Mouse (Mus musculus) MEL (cell line): Measurements from ENCODE around the gene Arhgef1. TPM values are rescaled to one million over a fixed set of nuclear protein-coding genes. Genes with fewer than 3 reads are reported as not detected.

Source experiments
- DNase-seq: peaks from one replicate; pipeline ENCODE4 v3.0.0; 2011; ENCODE audit warnings: low read depth, low spot score
- H3K27ac ChIP-seq: 2 replicates; pipeline ENCODE4 v1.5.1; 2012; ENCODE audit warnings: low read depth, mild to moderate bottlenecking, control low read depth, low read length, moderate library complexity; ENCODE audit not compliant: control insufficient read depth
- H3K27me3 ChIP-seq, 2 experiments: fragments of 150-350 bp in 1 of 2; sonication (generic) in 1 of 2; 2 replicates each; pipeline ENCODE4 v1.6.1; 2012; ENCODE audit warnings: low read length in 2 of 2, mild to moderate bottlenecking in 2 of 2, improper control_type of control experiment in 1 of 2, moderate library complexity in 1 of 2; ENCODE audit not compliant: insufficient read depth in 2 of 2, control insufficient read depth in 1 of 2
- H3K36me3 ChIP-seq, 2 experiments: 2 replicates each; pipeline ENCODE4 v1.6.1; 2012 to 2014; ENCODE audit warnings: low read length in 2 of 2, improper control_type of control experiment in 1 of 2, inconsistent platforms in 1 of 2, mild to moderate bottlenecking in 1 of 2; ENCODE audit not compliant: insufficient read depth in 2 of 2, control insufficient read depth in 1 of 2
- H3K4me1 ChIP-seq, 2 experiments: fragments of 150-350 bp in 1 of 2; sonication (generic) in 1 of 2; 2 replicates each; pipeline ENCODE4 v1.6.1; 2012; ENCODE audit warnings: low read length in 2 of 2, improper control_type of control experiment in 1 of 2, mild to moderate bottlenecking in 1 of 2; ENCODE audit not compliant: insufficient read depth in 2 of 2, control insufficient read depth in 1 of 2
- H3K4me3 ChIP-seq, 2 experiments: fragments of 150-350 bp in 1 of 2; sonication (generic) in 1 of 2; 2 replicates each; pipeline ENCODE4 v1.5.1; 2012; ENCODE audit warnings: low read depth in 2 of 2, low read length in 2 of 2, mild to moderate bottlenecking in 2 of 2, moderate library complexity in 2 of 2, control low read depth in 1 of 2, improper control_type of control experiment in 1 of 2; ENCODE audit not compliant: control insufficient read depth in 1 of 2, insufficient read depth in 1 of 2
- H3K79me2 ChIP-seq: 2 replicates; pipeline ENCODE4 v1.6.1; 2012; ENCODE audit warnings: mild to moderate bottlenecking, low read length, moderate library complexity; ENCODE audit not compliant: control insufficient read depth, poor library complexity, insufficient read depth
- H3K9ac ChIP-seq: 2 replicates; pipeline ENCODE4 v1.6.1; 2012; ENCODE audit warnings: low read depth, mild to moderate bottlenecking, control low read depth, low read length, moderate library complexity; ENCODE audit not compliant: control insufficient read depth, poor library complexity, severe bottlenecking
- H3K9me3 ChIP-seq: fragments of 150-350 bp; sonication (generic); replicated peaks from 2 replicates; pipeline ENCODE4 v1.6.1; 2012; ENCODE audit warnings: mild to moderate bottlenecking, low read length, improper control_type of control experiment, moderate library complexity; ENCODE audit not compliant: insufficient read depth
- CTCF ChIP-seq, 3 experiments: IDR thresholded peaks in 2 of 3; conservative IDR thresholded peaks in 1 of 3; 2 replicates each; pipeline ENCODE4 v1.5.1; 2011 to 2012; ENCODE audit warnings: low read length in 3 of 3, low read depth in 2 of 3, mild to moderate bottlenecking in 2 of 3, improper control_type of control experiment in 1 of 3, inconsistent platforms in 1 of 3, mixed read lengths in 1 of 3, moderate library complexity in 1 of 3; ENCODE audit not compliant: control insufficient read depth in 1 of 3, insufficient read depth in 1 of 3, poor library complexity in 1 of 3, severe bottlenecking in 1 of 3
- EP300 ChIP-seq, 2 experiments: IDR thresholded peaks; 2 replicates each; pipeline ENCODE4 v1.6.1; 2011; ENCODE audit warnings: improper control_type of control experiment in 2 of 2, low read length in 2 of 2, low read depth in 1 of 2, mild to moderate bottlenecking in 1 of 2
- GABPA ChIP-seq: IDR thresholded peaks from 2 replicates; pipeline ENCODE4 v1.6.1; 2012; ENCODE audit warnings: low read depth, mild to moderate bottlenecking, inconsistent platforms, low read length, improper control_type of control experiment, moderate library complexity
- JUND ChIP-seq: IDR thresholded peaks from 2 replicates; pipeline ENCODE4 v1.6.1; 2011; ENCODE audit warnings: low read depth, mild to moderate bottlenecking, improper control_type of control experiment, low read length
- KAT2A ChIP-seq: conservative IDR thresholded peaks from 2 replicates; pipeline ENCODE4 v1.6.1; 2012; ENCODE audit warnings: low read depth, low read length, improper control_type of control experiment, inconsistent platforms
- MAZ ChIP-seq: IDR thresholded peaks from 2 replicates; pipeline ENCODE4 v1.6.1; 2012; ENCODE audit warnings: low read depth, mild to moderate bottlenecking, inconsistent platforms, low read length, improper control_type of control experiment
- MEF2A ChIP-seq: IDR thresholded peaks from 2 replicates; pipeline ENCODE4 v1.6.1; 2014; ENCODE audit warnings: low read depth, mild to moderate bottlenecking, inconsistent platforms, low read length, improper control_type of control experiment; ENCODE audit not compliant: poor library complexity, insufficient replicate concordance, severe bottlenecking; ENCODE audit errors: extremely low read depth
- MYB ChIP-seq: IDR thresholded peaks from 2 replicates; pipeline ENCODE4 v1.6.1; 2011; ENCODE audit warnings: mild to moderate bottlenecking, low read depth, low read length, improper control_type of control experiment
- MYC ChIP-seq: IDR thresholded peaks from 2 replicates; pipeline ENCODE4 v1.6.1; 2011; ENCODE audit warnings: low read depth, mild to moderate bottlenecking, low read length, improper control_type of control experiment, moderate library complexity
- NELFE ChIP-seq: IDR thresholded peaks from 2 replicates; pipeline ENCODE4 v1.6.1; 2011; ENCODE audit warnings: low read depth, low read length, improper control_type of control experiment
- POLR2A ChIP-seq, 2 experiments: IDR thresholded peaks; 2 replicates each; pipeline ENCODE4 v1.6.1; 2011 to 2012; ENCODE audit warnings: low read length in 2 of 2, mild to moderate bottlenecking in 2 of 2, control low read depth in 1 of 2, improper control_type of control experiment in 1 of 2, low read depth in 1 of 2, moderate library complexity in 1 of 2; ENCODE audit not compliant: control insufficient read depth in 1 of 2, insufficient read depth in 1 of 2, poor library complexity in 1 of 2
- POLR2AphosphoS2 ChIP-seq: IDR thresholded peaks from 2 replicates; pipeline ENCODE4 v1.6.1; 2011; ENCODE audit warnings: low read length, improper control_type of control experiment
- POLR2AphosphoS5 ChIP-seq: IDR thresholded peaks from 2 replicates; pipeline ENCODE4 v1.6.1; 2012; ENCODE audit warnings: low read depth, borderline replicate concordance, mild to moderate bottlenecking, inconsistent platforms, low read length, moderate library complexity, mixed read lengths
- RAD21 ChIP-seq: IDR thresholded peaks from 2 replicates; pipeline ENCODE4 v1.6.1; 2011; ENCODE audit warnings: mild to moderate bottlenecking, low read depth, low read length, improper control_type of control experiment
- SIN3A ChIP-seq: IDR thresholded peaks from 2 replicates; pipeline ENCODE4 v1.6.1; 2012; ENCODE audit warnings: low read length, improper control_type of control experiment, inconsistent platforms
- SMC3 ChIP-seq: IDR thresholded peaks from 2 replicates; pipeline ENCODE4 v1.6.1; 2011; ENCODE audit warnings: low read depth, low read length, improper control_type of control experiment
- TAL1 ChIP-seq: IDR thresholded peaks from 2 replicates; pipeline ENCODE4 v1.6.1; 2012; ENCODE audit warnings: mild to moderate bottlenecking, inconsistent platforms, low read length, moderate library complexity, mixed read lengths
- TBP ChIP-seq: IDR thresholded peaks from 2 replicates; pipeline ENCODE4 v1.8.0; 2011; ENCODE audit warnings: low read depth, low read length, improper control_type of control experiment
- USF2 ChIP-seq, 2 experiments: IDR thresholded peaks; 2 replicates each; pipeline ENCODE4 v1.6.1; 2011 to 2012; ENCODE audit warnings: improper control_type of control experiment in 2 of 2, low read length in 2 of 2, borderline replicate concordance in 1 of 2, inconsistent platforms in 1 of 2, low read depth in 1 of 2, mild to moderate bottlenecking in 1 of 2; ENCODE audit not compliant: insufficient read depth in 1 of 2
- ZC3H11A ChIP-seq: IDR thresholded peaks from 2 replicates; pipeline ENCODE4 v1.6.1; 2012; ENCODE audit warnings: low read depth, mild to moderate bottlenecking, inconsistent platforms, low read length, improper control_type of control experiment
- polyA plus RNA-seq, 2 experiments: library from polyadenylated mRNA; stranded (reverse) in 1 of 2; unstranded in 1 of 2; fragments of >175 nt in 1 of 2; fragments of >200 nt in 1 of 2; gene quantifications; 2 replicates each; pipeline versions ENCODE4 v1.2.1 to v1.2.4; 2012; ENCODE audit warnings: low replicate concordance in 2 of 2, low read depth in 1 of 2; ENCODE audit not compliant: insufficient read length in 2 of 2, insufficient read depth in 1 of 2, missing spikeins in 1 of 2
- total RNA-seq: library from RNA; depleted of rRNA; stranded (reverse); fragments of 300-350 nt; gene quantifications from 2 replicates; pipeline ENCODE4 v1.2.3, GENCODE M21; 2012

The Arhgef1 gene
- total and polyA plus RNA-seq, 3 experiments: 53.3 to 163 TPM; not detected in 1

GRCm38 (mm10) chr7:24954450-24954849, 51.7 kb downstream of the Arhgef1 start (continued):
- TF ChIP-seq POLR2AphosphoS2: peak; percentile 58; the same call in 1 of the 2 replicates

- H3K9me3 ChIP-seq: no peaks in the 10 kb centered on the region
- peak; percentile 27 for DNase-seq
- H3K27me3 ChIP-seq: no peaks in the 10 kb centered on the region
- no peak for TF ChIP-seq EP300 (IDR thresholded peaks at IDR 0.05; ENCODE audit: low read depth in 1 of 2, low read length in 2 of 2)
- H3K4me1 ChIP-seq: peaks cover 6 to 12% of the 10 kb centered on the region in 2 experiments
- H3K27ac ChIP-seq: peak overlapping the region; percentile 71
- H3K36me3 ChIP-seq: peaks cover 0 to 7% of the 10 kb centered on the region in 2 experiments; a peak in 2 of 4 replicates
- peak overlapping the region; percentile 58 to 83 for H3K4me3 ChIP-seq
- peaks cover 7% of the 10 kb centered on the region for H3K79me2 ChIP-seq
- peak overlapping the region; percentile 77 for H3K9ac ChIP-seq
Measured at GRCm38 (mm10) chr7:24955226-24955625, 52.5 kb downstream of the Arhgef1 start.

GRCm38 (mm10) chr7:24964288-24964687, 61.6 kb downstream of the Arhgef1 start:
- H3K79me2 ChIP-seq: no peaks in the 10 kb centered on the region
- no peak for DNase-seq
- no peaks in the 10 kb centered on the region for H3K27me3 ChIP-seq
- no peaks in the 10 kb centered on the region for H3K4me1 ChIP-seq
- H3K27ac ChIP-seq: no peak overlapping the region
- H3K9me3 ChIP-seq: no peaks in the 10 kb centered on the region
- TF ChIP-seq TBP (no peak), TAL1 (no peak), MEF2A (no peak), USF2 (IDR thresholded peaks at IDR 0.05; ENCODE audit: borderline replicate concordance in 1 of 2, insufficient read depth in 1 of 2, low read depth in 1 of 2, low read length in 2 of 2) (no peak), RAD21 (no peak), MYC (no peak), POLR2A (IDR thresholded peaks at IDR 0.05; ENCODE audit: control insufficient read depth in 1 of 2, insufficient read depth in 1 of 2, low read depth in 1 of 2, low read length in 2 of 2, poor library complexity in 1 of 2) (no peak)
- TF ChIP-seq, all 39 proteins: peak for 0
- no peak overlapping the region for H3K4me3 ChIP-seq
- no peak overlapping the region for H3K9ac ChIP-seq
- H3K36me3 ChIP-seq: no peaks in the 10 kb centered on the region

- Histone ChIP-seq H3K9ac (no peak overlapping the region), H3K27me3 (no peaks in the 10 kb centered on the region), H3K36me3 (no peaks in the 10 kb centered on the region), H3K27ac (no peak overlapping the region), H3K4me3 (no peak overlapping the region), H3K79me2 (no peaks in the 10 kb centered on the region), H3K9me3 (no peaks in the 10 kb centered on the region), H3K4me1 (no peaks in the 10 kb centered on the region)
- peak; percentile 80 for DNase-seq
- TF ChIP-seq JUND (no peak), MYC (no peak), KAT2A (no peak), CTCF (IDR thresholded peaks at IDR 0.05 in 2 of 3, conservative IDR thresholded peaks at IDR 0.05 in 1 of 3; ENCODE audit: control insufficient read depth in 1 of 3, insufficient read depth in 1 of 3, low read depth in 2 of 3, low read length in 3 of 3, poor library complexity in 1 of 3, severe bottlenecking in 1 of 3) (peak; percentile 71 to 94 (median 87)), ZC3H11A (peak; percentile 73), NELFE (no peak), MEF2A (no peak), RAD21 (peak; percentile 74), SIN3A (no peak), TBP (no peak), SMC3 (peak; percentile 89), MYB (no peak), POLR2AphosphoS5 (no peak), GABPA (no peak), EP300 (IDR thresholded peaks at IDR 0.05; ENCODE audit: low read depth in 1 of 2, low read length in 2 of 2) (no peak), MAZ (peak; percentile 32; the same call in 1 of the 2 replicates)
Measured at GRCm38 (mm10) chr7:24964897-24965535, 62.3 kb downstream of the Arhgef1 start.
